Mouse (Mus musculus) cerebellum, postnatal 14 days (tissue): Measurements from ENCODE around the gene Nrxn3.

Experiments used
- DNase-seq, 2 experiments: peaks; one replicate each; pipeline ENCODE4 v3.0.0; 2021; ENCODE audit warnings: mixed read lengths in 2 of 2

Gene Nrxn3

GRCm38 (mm10) chr12:89829927-89830326 lies 1107.3 kb downstream of the Nrxn3 start:
- DNase-seq, result no peak

GRCm38 (mm10) chr12:89830350-89830749 lies 1107.7 kb downstream of the Nrxn3 start:
- no peak for DNase-seq

- no peak for DNase-seq
These were observed 1108.6 kb downstream of the Nrxn3 start for GRCm38 (mm10) chr12:89831300-89831699.

- no peak for DNase-seq
These were observed 1113.6 kb downstream of the Nrxn3 start for GRCm38 (mm10) chr12:89836271-89836670.

- DNase-seq, result no peak
These were observed 1120.2 kb downstream of the Nrxn3 start for GRCm38 (mm10) chr12:89842861-89843260.

GRCm38 (mm10) chr12:89848116-89848515 lies 1125.4 kb downstream of the Nrxn3 start:
- DNase-seq, result peak; percentile 76 to 85

- no peak for DNase-seq
These were observed 1131.7 kb downstream of the Nrxn3 start for GRCm38 (mm10) chr12:89854355-89854754.

GRCm38 (mm10) chr12:89867124-89867523 lies 1144.4 kb downstream of the Nrxn3 start:
- DNase-seq, result peak in 1 of 2 experiments; percentile 39

GRCm38 (mm10) chr12:89882617-89883370 lies 1160.1 kb downstream of the Nrxn3 start:
- DNase-seq, result peak; percentile 21 to 52

GRCm38 (mm10) chr12:89884576-89884975 lies 1161.9 kb downstream of the Nrxn3 start:
- peak in 1 of 2 experiments; percentile 29 for DNase-seq

GRCm38 (mm10) chr12:89888647-89889046 lies 1166.0 kb downstream of the Nrxn3 start:
- DNase-seq, result no peak

GRCm38 (mm10) chr12:89896901-89897300 lies 1174.2 kb downstream of the Nrxn3 start:
- DNase-seq, result peak in 1 of 2 experiments; percentile 24

- no peak for DNase-seq
These were observed 1186.9 kb downstream of the Nrxn3 start for GRCm38 (mm10) chr12:89909578-89909977.

GRCm38 (mm10) chr12:89918138-89918829 lies 1195.6 kb downstream of the Nrxn3 start:
- no peak for DNase-seq

GRCm38 (mm10) chr12:89932338-89932737 lies 1209.7 kb downstream of the Nrxn3 start:
- DNase-seq, result no peak

- DNase-seq, result peak; percentile 46 to 59
These were observed 1211.0 kb downstream of the Nrxn3 start for GRCm38 (mm10) chr12:89933630-89934029.

GRCm38 (mm10) chr12:89940746-89941145 lies 1218.1 kb downstream of the Nrxn3 start:
- no peak for DNase-seq

- DNase-seq, result peak; percentile 30 to 48
These were observed 1223.3 kb downstream of the Nrxn3 start for GRCm38 (mm10) chr12:89945911-89946502.

- no peak for DNase-seq
These were observed 1223.8 kb downstream of the Nrxn3 start for GRCm38 (mm10) chr12:89946522-89946921.

GRCm38 (mm10) chr12:89953237-89953636 lies 1230.6 kb downstream of the Nrxn3 start:
- no peak for DNase-seq

- DNase-seq, result no peak
These were observed 1231.0 kb downstream of the Nrxn3 start for GRCm38 (mm10) chr12:89953649-89954048.

GRCm38 (mm10) chr12:89954441-89955070 lies 1231.9 kb downstream of the Nrxn3 start:
- peak; percentile 62 to 78 for DNase-seq

- no peak for DNase-seq
These were observed 1240.4 kb downstream of the Nrxn3 start for GRCm38 (mm10) chr12:89963073-89963472.
